Comparison of ENCODE assay signal across 10 mouse cellular contexts in the genomic region with DNA sequence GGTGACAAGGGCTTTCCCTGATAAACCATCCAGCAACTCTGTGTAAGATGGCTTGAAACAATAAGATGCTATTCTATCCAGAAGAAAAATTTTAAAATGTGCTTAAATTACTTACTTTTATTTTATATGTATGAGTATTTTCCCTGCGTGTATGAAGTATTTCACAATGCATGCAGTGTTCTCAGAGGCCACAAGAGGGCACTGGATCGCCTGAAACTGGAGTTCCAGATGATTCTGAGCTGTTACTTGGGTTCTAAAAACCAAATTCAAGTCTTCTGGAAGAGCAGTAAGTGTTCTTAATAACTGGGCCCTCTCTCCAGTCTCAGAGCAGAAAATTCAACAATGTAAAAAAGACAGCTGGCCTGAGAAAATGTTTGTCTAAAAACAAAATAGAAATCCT. TPM values are rescaled to one million over a fixed set of nuclear protein-coding genes. Genes with fewer than 3 reads are reported as not detected.
DNase-seq lines count a peak whose midpoint lies in the region; ATAC-seq and TF ChIP-seq lines count a peak whose summit lies in the region.
"Had no signal": no experiment of that assay in that cellular context is flagged by ENCODE, and none has a peak within 500 bp of the region (broad histone marks: within the 10 kb centered on the region; RNA-seq: fewer than 3 reads in every experiment).

No protein-coding gene starts in this region.

- H3K4me3 ChIP-seq in hindbrain, embryonic 10.5 days = no peak overlapping the region
- H3K4me3 ChIP-seq in hindbrain, embryonic 16.5 days (ENCODE audit: low read length) = no peak overlapping the region
- no peak overlapping the region for H3K4me3 ChIP-seq in CH12.LX (replicated peaks in 1 of 3; ENCODE audit: low read depth in 2 of 3, low read length in 2 of 3, poor library complexity in 1 of 3)
- H3K4me3 ChIP-seq: embryonic facial prominence, embryonic 13.5 days; megakaryocyte, embryonic 14.5 days had no signal

- H3K4me1 ChIP-seq in hindbrain, embryonic 10.5 days (replicated peaks) = no peaks in the 10 kb centered on the region
- no peaks in the 10 kb centered on the region for H3K4me1 ChIP-seq in hindbrain, embryonic 16.5 days (ENCODE audit: control insufficient read depth, insufficient read depth, low read depth, low read length)
- H3K4me1 ChIP-seq in CH12.LX (ENCODE audit: control insufficient read depth in 1 of 2, insufficient read depth in 2 of 2) = no peaks in the 10 kb centered on the region
- H3K4me1 ChIP-seq: embryonic facial prominence, embryonic 13.5 days had no signal

- no peaks in the 10 kb centered on the region for H3K9me3 ChIP-seq in hindbrain, embryonic 10.5 days
- no peaks in the 10 kb centered on the region for H3K9me3 ChIP-seq in hindbrain, embryonic 16.5 days (ENCODE audit: control insufficient read depth, low read length)
- H3K9me3 ChIP-seq in CH12.LX (replicated peaks; ENCODE audit: low read length) = no peaks in the 10 kb centered on the region
- H3K9me3 ChIP-seq: embryonic facial prominence, embryonic 13.5 days; megakaryocyte, embryonic 14.5 days had no signal

- DNase-seq in hindbrain, embryonic 10.5 days (ENCODE audit: low spot score) = peak; percentile 38
- DNase-seq in CH12.LX (ENCODE audit: extremely low read depth) = peak; percentile 67
- DNase-seq in brain, embryonic 18.5 days (ENCODE audit: low read depth, low spot score) = peak; percentile 16
- peak; percentile 20 to 65 for DNase-seq in frontal cortex, postnatal 14 days (ENCODE audit: low spot score in 2 of 2)
- DNase-seq in layer of hippocampus, postnatal 10 days (ENCODE audit: low spot score in 2 of 2) = peak; percentile 66 to 67
- peak; percentile 34 to 37 for DNase-seq in thymus, adult 18-20 months

- peak; percentile 71 to 77; a peak in 3 of 4 replicates for TF ChIP-seq CTCF in CH12.LX (conservative IDR thresholded peaks at IDR 0.05 in 1 of 2, IDR thresholded peaks at IDR 0.05 in 1 of 2; ENCODE audit: low read depth in 2 of 2, low read length in 2 of 2)

- no peak for ATAC-seq in hindbrain, embryonic 16.5 days
- ATAC-seq in megakaryocyte-erythroid progenitor cell, adult 5-6 weeks (replicated peaks; ENCODE audit: low FRiP score, low TSS enrichment, poor library complexity, severe bottlenecking) = peak; percentile 80

- no peak for TF ChIP-seq EP300 in CH12.LX (IDR thresholded peaks at IDR 0.05; ENCODE audit: low read length)

- TF ChIP-seq RAD21 in CH12.LX (IDR thresholded peaks at IDR 0.05; ENCODE audit: low read depth, low read length) = peak; percentile 70

- WGBS in hindbrain, embryonic 10.5 days = 10% methylated on average over 2 of the region's 2 CpGs
- 8% methylated on average over 2 of the region's 2 CpGs for whole genome bisulfite sequencing in hindbrain, embryonic 16.5 days

- no peaks in the 10 kb centered on the region for H3K79me2 ChIP-seq in CH12.LX (replicated peaks; ENCODE audit: control insufficient read depth, extremely low read depth, insufficient read depth, poor library complexity, severe bottlenecking)

- H3K9ac ChIP-seq in hindbrain, embryonic 16.5 days (ENCODE audit: low read depth, low read length) = no peak overlapping the region
- H3K9ac ChIP-seq in CH12.LX (ENCODE audit: insufficient read depth, low read depth) = no peak overlapping the region
- H3K9ac ChIP-seq: embryonic facial prominence, embryonic 13.5 days had no signal

- H3K27ac ChIP-seq in hindbrain, embryonic 10.5 days = no peak overlapping the region
- no peak overlapping the region for H3K27ac ChIP-seq in hindbrain, embryonic 16.5 days (ENCODE audit: low read depth, low read length)
- H3K27ac ChIP-seq in CH12.LX (ENCODE audit: insufficient read depth, low read depth) = no peak overlapping the region
- H3K27ac ChIP-seq: embryonic facial prominence, embryonic 13.5 days had no signal

- dilution Hi-C loops in CH12.LX (cut with MboI; ENCODE audit: extremely low pct_ligation_motif_present, extremely low pct_unique_long_range_greater_than_20kb, low sequenced_read_pairs) = no loop called here

- H3K4me2 ChIP-seq in hindbrain, embryonic 16.5 days (ENCODE audit: low read length) = no peak overlapping the region
- H3K4me2 ChIP-seq in CH12.LX (ENCODE audit: insufficient read depth, low read depth, poor library complexity, severe bottlenecking) = no peak overlapping the region
- H3K4me2 ChIP-seq: embryonic facial prominence, embryonic 13.5 days had no signal

- peaks cover 9% of the 10 kb centered on the region; the same call in 1 of the 2 replicates for H3K36me3 ChIP-seq in hindbrain, embryonic 10.5 days
- H3K36me3 ChIP-seq in hindbrain, embryonic 16.5 days (ENCODE audit: control insufficient read depth, insufficient read depth, low read length) = no peaks in the 10 kb centered on the region
- peaks cover 0 to 26% of the 10 kb centered on the region in 2 experiments for H3K36me3 ChIP-seq in CH12.LX (replicated peaks in 1 of 2; ENCODE audit: control insufficient read depth in 1 of 2, insufficient read depth in 1 of 2, low read length in 1 of 2)

- TF ChIP-seq POLR2A in CH12.LX (IDR thresholded peaks at IDR 0.05; ENCODE audit: low read depth, low read length) = no peak

- no peaks in the 10 kb centered on the region for H3K27me3 ChIP-seq in hindbrain, embryonic 10.5 days (ENCODE audit: insufficient read depth, poor library complexity, severe bottlenecking)
- H3K27me3 ChIP-seq in hindbrain, embryonic 16.5 days (replicated peaks; ENCODE audit: control insufficient read depth, insufficient read depth, low read length) = no peaks in the 10 kb centered on the region
- H3K27me3 ChIP-seq in CH12.LX (replicated peaks) = no peaks in the 10 kb centered on the region
- H3K27me3 ChIP-seq: embryonic facial prominence, embryonic 13.5 days; megakaryocyte, embryonic 14.5 days had no signal

- in situ Hi-C loops in CH12.LX (cut with MboI; ENCODE audit: low pct_ligation_motif_present, low pct_unique_long_range_greater_than_20kb, low sequenced_read_pairs) = no loop called here

TF ChIP-seq in CH12.LX, 34 proteins besides CTCF, POLR2A, EP300 and RAD21:
- TF ChIP-seq PAX5 (IDR thresholded peaks at IDR 0.05; ENCODE audit: low read length) = no peak
- peak; percentile 34; the same call in 1 of the 2 replicates for TF ChIP-seq SIN3A (IDR thresholded peaks at IDR 0.05; ENCODE audit: low read length)
- TF ChIP-seq ZMIZ1 (IDR thresholded peaks at IDR 0.05; ENCODE audit: low read depth, low read length) = no peak
- TF ChIP-seq JUND (conservative IDR thresholded peaks at IDR 0.05; ENCODE audit: low read depth, low read length) = 0 out of 2 replicates have a peak, but pooled peaks have one; percentile 26
- TF ChIP-seq SMC3 (IDR thresholded peaks at IDR 0.05; ENCODE audit: low read depth, low read length) = peak; percentile 65

RNA-seq across cellular contexts. Expression of gene Mterf2, which starts 26.4 kb away (rescaled TPM):
- 26.7 and 28.1 TPM in 2 replicates for polyA plus RNA-seq in hindbrain, embryonic 10.5 days (2016; fragmentation: Nextera tagmentation; extraction: Ambion mirVana)
- 25.9 and 27.6 TPM in 2 replicates for polyA plus RNA-seq in hindbrain, embryonic 16.5 days (2015; fragmentation: Nextera tagmentation; extraction: Ambion mirVana)
- 9.7 and 11.2 TPM in 2 replicates for total RNA-seq in CH12.LX (2012; rRNA removed)
- 32.0 and 34.0 TPM in 2 replicates for total RNA-seq in CH12.LX (2014; rRNA removed)
- polyA plus RNA-seq in CH12.LX (2012; ENCODE audit: insufficient read length, low read depth) = 10.7 and 18.4 TPM in 2 replicates
- 10 to 100 TPM; 16.3 to 16.5 TPM for total RNA-seq in layer of hippocampus, postnatal 10 days (2021)
- 5.1 and 5.7 TPM in 2 replicates for total RNA-seq in megakaryocyte-erythroid progenitor cell, adult 5-6 weeks (2014; fragmentation: Nextera tagmentation)
- 11.2 and 26.8 TPM in 2 replicates for total RNA-seq in megakaryocyte-erythroid progenitor cell, adult 5-6 weeks (2017)

RNA-seq across cellular contexts. Expression of gene Cry1, which starts 30.7 kb away (rescaled TPM):
- 28.2 and 35.7 TPM in 2 replicates for polyA plus RNA-seq in hindbrain, embryonic 10.5 days (2016; fragmentation: Nextera tagmentation; extraction: Ambion mirVana)
- polyA plus RNA-seq in hindbrain, embryonic 16.5 days (2015; fragmentation: Nextera tagmentation; extraction: Ambion mirVana) = 31.2 and 37.9 TPM in 2 replicates
- 16.3 and 16.5 TPM in 2 replicates for total RNA-seq in CH12.LX (2012; rRNA removed)
- total RNA-seq in CH12.LX (2014; rRNA removed) = 17.1 and 19.6 TPM in 2 replicates
- 19.1 and 19.8 TPM in 2 replicates for polyA plus RNA-seq in CH12.LX (2012; ENCODE audit: insufficient read length, low read depth)
- total RNA-seq in layer of hippocampus, postnatal 10 days (2021) = 10 to 100 TPM; 13.3 to 15.1 TPM
- 5.5 and 8.6 TPM in 2 replicates for total RNA-seq in megakaryocyte-erythroid progenitor cell, adult 5-6 weeks (2014; fragmentation: Nextera tagmentation)
- total RNA-seq in megakaryocyte-erythroid progenitor cell, adult 5-6 weeks (2017) = 7.3 and 9.6 TPM in 2 replicates

RNA-seq across cellular contexts. Expression of gene Tmem263, which starts 51.8 kb away (rescaled TPM):
- 45.3 and 49.3 TPM in 2 replicates for polyA plus RNA-seq in hindbrain, embryonic 10.5 days (2016; fragmentation: Nextera tagmentation; extraction: Ambion mirVana)
- 52.4 and 54.7 TPM in 2 replicates for polyA plus RNA-seq in hindbrain, embryonic 16.5 days (2015; fragmentation: Nextera tagmentation; extraction: Ambion mirVana)
- total RNA-seq in CH12.LX (2012; rRNA removed) (19.8 and 21.2 TPM in 2 replicates), CH12.LX (2014; rRNA removed) (27.9 and 30.6 TPM in 2 replicates)
- 12.0 and 13.3 TPM in 2 replicates for polyA plus RNA-seq in CH12.LX (2012; ENCODE audit: insufficient read length, low read depth)
- 10 to 100 TPM; 30.1 to 32.1 TPM for total RNA-seq in layer of hippocampus, postnatal 10 days (2021)
- 12.8 and 15.7 TPM in 2 replicates for total RNA-seq in megakaryocyte-erythroid progenitor cell, adult 5-6 weeks (2014; fragmentation: Nextera tagmentation)
- 17.8 and 18.7 TPM in 2 replicates for total RNA-seq in megakaryocyte-erythroid progenitor cell, adult 5-6 weeks (2017)

RNA-seq across cellular contexts. Expression of gene Fhl4, which starts 51.9 kb away (rescaled TPM):
- 1.2 and 1.3 TPM in 2 replicates for polyA plus RNA-seq in hindbrain, embryonic 10.5 days (2016; fragmentation: Nextera tagmentation; extraction: Ambion mirVana)
- 2.3 and 2.9 TPM in 2 replicates for polyA plus RNA-seq in hindbrain, embryonic 16.5 days (2015; fragmentation: Nextera tagmentation; extraction: Ambion mirVana)
- total RNA-seq in CH12.LX (2012; rRNA removed) = 0.89 and 0.97 TPM in 2 replicates
- total RNA-seq in CH12.LX (2014; rRNA removed) = 1.6 and 1.8 TPM in 2 replicates
- polyA plus RNA-seq in CH12.LX (2012; ENCODE audit: insufficient read length, low read depth) = 0.85 and 0.87 TPM in 2 replicates
- 1 to 10 TPM; 1.2 to 1.6 TPM for total RNA-seq in layer of hippocampus, postnatal 10 days (2021)
- 1.5 TPM in 1 of 2 replicates, not detected in the other for total RNA-seq in megakaryocyte-erythroid progenitor cell, adult 5-6 weeks (2014; fragmentation: Nextera tagmentation)
- total RNA-seq in megakaryocyte-erythroid progenitor cell, adult 5-6 weeks (2017) = 1.0 and 3.0 TPM in 2 replicates

Comparison
In these comparisons a context has a peak if more than half of its experiments do, and no peak if none do; other contexts are left out.
1. DNase-seq: peak in every context shown above with its lines; median percentile 67 in CH12.LX; 66 in layer of hippocampus, postnatal 10 days; 42 in frontal cortex, postnatal 14 days; 38 in hindbrain, embryonic 10.5 days; 36 in thymus, adult 18-20 months; 16 in brain, embryonic 18.5 days.